Mouse (Mus musculus) embryonic facial prominence, embryonic 10.5 days (tissue): ENCODE measurements around the gene Zdhhc17. TPM values are rescaled to one million over a fixed set of nuclear protein-coding genes. Genes with fewer than 3 reads are reported as not detected.

Experiments used
- DNase-seq: peaks from one replicate; pipeline ENCODE4 v3.0.0-alpha.2; 2017; ENCODE audit warnings: low spot score
- H3K27ac ChIP-seq: fragments of 300-500 bp; sonication (generic); replicated peaks from 2 replicates; pipeline ENCODE4 v1.5.1; 2016; ENCODE audit warnings: mild to moderate bottlenecking
- H3K27me3 ChIP-seq: fragments of 300-500 bp; sonication (generic); replicated peaks from 2 replicates; pipeline ENCODE4 v1.6.1; 2016; ENCODE audit warnings: low read depth, mild to moderate bottlenecking; ENCODE audit not compliant: poor library complexity, severe bottlenecking
- H3K36me3 ChIP-seq: fragments of 300-500 bp; sonication (generic); replicated peaks from 2 replicates; pipeline ENCODE4 v1.6.1; 2016; ENCODE audit warnings: mild to moderate bottlenecking, moderate library complexity
- H3K4me1 ChIP-seq: fragments of 300-500 bp; sonication (generic); 2 replicates; pipeline ENCODE4 v1.6.1; 2016
- H3K4me3 ChIP-seq: fragments of 300-500 bp; sonication (generic); 2 replicates; pipeline ENCODE4 v1.5.1; 2016; ENCODE audit warnings: mild to moderate bottlenecking, moderate library complexity
- H3K9me3 ChIP-seq: fragments of 300-500 bp; sonication (generic); 2 replicates; pipeline ENCODE4 v1.6.1; 2016; ENCODE audit warnings: mild to moderate bottlenecking
- WGBS: fragments of 180-500 bp; shearing (Covaris S2); methylation state at CpG from one replicate; pipeline ENCODE4 v1.1.7; 2016; 5-methylcytosine and 5-hydroxymethylcytosine counted together
- polyA plus RNA-seq: library from polyadenylated mRNA; unstranded; fragments of >200 nt; fragmentation: Nextera tagmentation; extraction: Ambion mirVana; gene quantifications from 2 replicates; pipeline ENCODE4 v1.2.1, GENCODE M21; 2016

The Zdhhc17 gene
- polyA plus RNA-seq, 1 experiment from 2014 or later: 29.3 TPM

DNA sequence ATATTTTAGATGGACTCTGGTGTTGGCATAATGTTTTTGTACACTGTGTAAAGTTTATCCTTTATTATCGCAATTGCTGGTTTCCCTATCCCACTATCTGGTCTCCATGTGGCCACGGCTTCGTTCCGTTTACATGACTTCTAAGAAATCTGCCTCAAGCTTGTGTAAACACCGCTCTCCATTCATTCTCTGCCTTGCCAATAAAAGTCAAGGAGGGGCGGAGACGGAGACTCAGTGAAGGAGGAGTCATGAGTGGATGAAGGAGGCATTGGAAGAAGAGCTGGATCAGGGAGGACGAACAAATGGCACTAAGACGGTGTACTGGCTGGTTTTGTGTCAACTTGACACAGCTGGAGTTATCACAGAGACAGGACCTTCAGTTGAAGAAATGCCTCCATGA, 37.9 kb downstream of the Zdhhc17 start:
- Histone ChIP-seq H3K27ac (no peak overlapping the region), H3K4me3 (no peak overlapping the region), H3K27me3 (no peaks in the 10 kb centered on the region), H3K36me3 (peaks cover 66% of the 10 kb centered on the region), H3K4me1 (peaks cover 9% of the 10 kb centered on the region), H3K9me3 (no peaks in the 10 kb centered on the region)
- 88% methylated on average over 9 of the region's 9 CpGs for WGBS
- DNase-seq: no peak

DNA sequence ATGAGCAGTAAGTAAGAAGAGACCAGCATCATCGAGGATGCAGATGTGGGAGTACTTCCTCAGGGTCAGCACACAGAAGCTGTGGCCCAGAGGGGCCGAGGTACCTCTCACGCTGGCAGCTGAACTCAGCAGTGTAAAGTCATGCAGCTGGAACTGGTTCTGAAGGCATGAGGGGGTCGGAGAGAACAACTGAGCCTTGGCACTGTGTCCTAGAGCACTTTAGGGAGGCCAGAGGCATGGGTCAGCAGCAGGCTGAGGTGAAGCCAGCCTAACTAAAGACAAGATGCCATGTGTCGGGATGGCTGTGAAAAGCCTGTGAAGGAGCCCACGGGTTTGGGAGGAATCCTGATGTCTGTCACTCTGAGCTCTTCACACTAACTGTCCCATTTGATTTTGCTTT, 38.5 kb downstream of the Zdhhc17 start:
- H3K36me3 ChIP-seq: peaks cover 72% of the 10 kb centered on the region
- WGBS: 83% methylated on average over 6 of the region's 6 CpGs

GRCm38 (mm10) chr10:110971044-110971443, 38.9 kb downstream of the Zdhhc17 start:
- H3K36me3 ChIP-seq: peaks cover 72% of the 10 kb centered on the region
- H3K9me3 ChIP-seq: no peaks in the 10 kb centered on the region
- H3K27me3 ChIP-seq: no peaks in the 10 kb centered on the region
- 94% methylated on average over 3 of the region's 3 CpGs for WGBS
- peaks cover 9% of the 10 kb centered on the region for H3K4me1 ChIP-seq
- no peak overlapping the region for H3K27ac ChIP-seq
- H3K4me3 ChIP-seq: no peak overlapping the region
- DNase-seq: no peak

More for the DNA sequence above, 38.5 kb downstream of the Zdhhc17 start:
- no peaks in the 10 kb centered on the region for H3K9me3 ChIP-seq
- H3K4me1 ChIP-seq: peaks cover 9% of the 10 kb centered on the region
- no peak overlapping the region for H3K4me3 ChIP-seq
- no peak overlapping the region for H3K27ac ChIP-seq
- no peaks in the 10 kb centered on the region for H3K27me3 ChIP-seq
- no peak for DNase-seq

- no peak overlapping the region for H3K4me3 ChIP-seq
- H3K36me3 ChIP-seq: peaks cover 50% of the 10 kb centered on the region
- no peak for DNase-seq
- no peaks in the 10 kb centered on the region for H3K27me3 ChIP-seq
- H3K9me3 ChIP-seq: no peaks in the 10 kb centered on the region
- H3K4me1 ChIP-seq: no peaks in the 10 kb centered on the region
- WGBS: 48% methylated on average over 1 of the region's 1 CpGs
- no peak overlapping the region for H3K27ac ChIP-seq
Observed at GRCm38 (mm10) chr10:110962172-110962571, 47.8 kb downstream of the Zdhhc17 start.

DNA sequence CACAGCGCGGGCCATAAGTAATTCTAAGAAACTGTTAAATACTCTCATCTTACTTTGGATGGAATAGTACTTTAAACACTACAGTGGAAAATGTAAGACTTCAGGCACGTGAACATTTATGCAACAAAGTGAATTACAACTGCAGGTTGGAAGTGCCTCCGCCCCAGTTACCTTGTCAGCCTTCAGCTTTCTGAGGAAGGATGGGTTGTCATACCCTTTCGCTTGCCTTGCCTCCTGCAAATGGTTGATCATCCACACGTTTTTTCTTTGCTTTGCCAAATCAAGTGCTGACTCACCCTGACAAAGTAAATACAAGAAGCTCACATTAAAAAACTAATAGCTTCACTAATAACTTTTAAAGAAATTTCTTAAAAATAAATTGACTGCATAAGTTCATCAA, 49.1 kb downstream of the Zdhhc17 start:
- Histone ChIP-seq H3K27me3 (no peaks in the 10 kb centered on the region), H3K27ac (no peak overlapping the region), H3K4me1 (no peaks in the 10 kb centered on the region), H3K9me3 (no peaks in the 10 kb centered on the region), H3K4me3 (no peak overlapping the region), H3K36me3 (peaks cover 54% of the 10 kb centered on the region)
- WGBS: 93% methylated on average over 6 of the region's 6 CpGs
- no peak for DNase-seq

- WGBS: 93% methylated on average over 8 of the region's 8 CpGs
- no peak for DNase-seq
- no peak overlapping the region for H3K4me3 ChIP-seq
- H3K9me3 ChIP-seq: no peaks in the 10 kb centered on the region
- peaks cover 61% of the 10 kb centered on the region for H3K36me3 ChIP-seq
- H3K27ac ChIP-seq: no peak overlapping the region
- no peaks in the 10 kb centered on the region for H3K4me1 ChIP-seq
- H3K27me3 ChIP-seq: no peaks in the 10 kb centered on the region
Observed at GRCm38 (mm10) chr10:110959781-110960180, 50.2 kb downstream of the Zdhhc17 start.

DNA sequence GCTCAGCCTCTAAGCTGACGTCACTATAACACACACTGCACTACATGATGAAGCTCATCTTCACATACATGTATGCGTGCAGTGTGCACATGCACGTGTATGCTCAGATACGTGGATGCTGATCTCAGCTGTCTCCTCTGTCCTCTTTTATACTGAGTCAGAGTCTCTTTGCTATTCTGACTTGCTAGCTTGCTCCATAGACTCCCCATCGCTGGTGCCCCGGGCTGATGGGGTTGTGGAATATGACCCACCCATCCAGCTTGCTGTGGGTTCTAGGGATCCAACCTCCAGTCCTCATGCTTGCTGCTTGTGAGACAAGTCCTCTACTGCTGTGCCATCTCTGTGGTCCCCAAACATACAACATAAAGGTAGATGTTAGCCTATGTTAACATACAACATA, 51.1 kb downstream of the Zdhhc17 start:
- DNase-seq: no peak
- WGBS: 94% methylated on average over 6 of the region's 6 CpGs
- no peaks in the 10 kb centered on the region for H3K27me3 ChIP-seq
- H3K9me3 ChIP-seq: no peaks in the 10 kb centered on the region
- H3K36me3 ChIP-seq: peaks cover 63% of the 10 kb centered on the region
- no peak overlapping the region for H3K4me3 ChIP-seq
- H3K27ac ChIP-seq: no peak overlapping the region
- H3K4me1 ChIP-seq: no peaks in the 10 kb centered on the region

GRCm38 (mm10) chr10:110952937-110953451, 56.9 kb downstream of the Zdhhc17 start:
- H3K27me3 ChIP-seq: no peaks in the 10 kb centered on the region
- 92% methylated on average over 9 of the region's 9 CpGs for WGBS
- no peak overlapping the region for H3K27ac ChIP-seq
- no peak for DNase-seq
- H3K36me3 ChIP-seq: peaks cover 63% of the 10 kb centered on the region
- H3K4me1 ChIP-seq: no peaks in the 10 kb centered on the region
- no peaks in the 10 kb centered on the region for H3K9me3 ChIP-seq
- H3K4me3 ChIP-seq: no peak overlapping the region

DNA sequence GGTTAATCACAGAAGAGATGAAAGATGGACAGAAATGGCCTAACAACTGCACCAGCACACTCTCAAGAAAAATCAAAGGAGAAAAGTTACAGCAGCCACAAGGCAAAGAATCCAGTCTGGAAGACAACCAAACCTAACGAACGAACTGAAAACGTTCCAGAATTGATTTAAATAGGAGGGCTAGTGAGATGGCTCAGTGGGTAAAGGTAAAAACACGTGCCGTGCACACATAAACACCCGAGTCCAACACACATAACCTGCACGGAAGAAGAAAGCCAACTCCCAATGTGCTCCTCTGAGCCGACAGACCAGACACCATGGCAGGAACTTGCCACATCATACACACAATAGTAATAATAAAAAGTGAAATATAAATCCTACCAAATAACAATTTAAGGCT, 57.7 kb downstream of the Zdhhc17 start:
- H3K27me3 ChIP-seq: no peaks in the 10 kb centered on the region
- no peak overlapping the region for H3K4me3 ChIP-seq
- H3K9me3 ChIP-seq: no peaks in the 10 kb centered on the region
- no peak for DNase-seq
- WGBS: 90% methylated on average over 8 of the region's 8 CpGs
- H3K4me1 ChIP-seq: no peaks in the 10 kb centered on the region
- H3K27ac ChIP-seq: no peak overlapping the region
- H3K36me3 ChIP-seq: peaks cover 63% of the 10 kb centered on the region

GRCm38 (mm10) chr10:110951748-110952147, 58.2 kb downstream of the Zdhhc17 start:
- Histone ChIP-seq H3K27me3 (no peaks in the 10 kb centered on the region), H3K36me3 (peaks cover 62% of the 10 kb centered on the region), H3K27ac (no peak overlapping the region), H3K4me3 (no peak overlapping the region), H3K4me1 (no peaks in the 10 kb centered on the region), H3K9me3 (no peaks in the 10 kb centered on the region)
- WGBS: 88% methylated on average over 4 of the region's 4 CpGs
- DNase-seq: no peak

GRCm38 (mm10) chr10:110951112-110951511, 58.8 kb downstream of the Zdhhc17 start:
- Histone ChIP-seq H3K27me3 (no peaks in the 10 kb centered on the region), H3K36me3 (peaks cover 62% of the 10 kb centered on the region), H3K27ac (no peak overlapping the region), H3K9me3 (no peaks in the 10 kb centered on the region), H3K4me3 (no peak overlapping the region), H3K4me1 (no peaks in the 10 kb centered on the region)
- 86% methylated on average over 1 of the region's 1 CpGs for WGBS
- no peak for DNase-seq

- H3K4me3 ChIP-seq: no peak overlapping the region
- peaks cover 76% of the 10 kb centered on the region for H3K36me3 ChIP-seq
- no peaks in the 10 kb centered on the region for H3K4me1 ChIP-seq
- H3K27ac ChIP-seq: no peak overlapping the region
- 94% methylated on average over 4 of the region's 4 CpGs for WGBS
- H3K9me3 ChIP-seq: no peaks in the 10 kb centered on the region
- no peak for DNase-seq
- H3K27me3 ChIP-seq: no peaks in the 10 kb centered on the region
Observed at GRCm38 (mm10) chr10:110947574-110947973, 62.4 kb downstream of the Zdhhc17 start.

DNA sequence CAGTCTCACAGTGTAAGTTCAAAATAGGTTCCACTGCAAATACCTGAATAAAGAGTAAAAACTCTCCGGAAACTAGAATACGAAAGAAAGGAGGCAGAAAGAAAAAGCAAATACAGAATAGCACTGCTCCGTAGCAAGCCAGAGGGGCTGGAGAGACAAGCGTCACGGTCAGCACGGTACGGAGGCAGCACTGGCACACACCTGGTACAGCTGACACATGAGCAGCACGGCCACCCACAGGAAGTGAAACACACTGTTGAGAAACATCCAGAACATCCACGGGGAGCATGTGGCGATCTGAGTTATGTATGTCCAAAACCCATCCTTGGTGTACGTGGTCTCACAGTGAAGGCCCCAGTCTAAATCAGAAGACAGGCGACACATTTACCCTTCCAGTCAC, 64.0 kb downstream of the Zdhhc17 start:
- 89% methylated on average over 12 of the region's 12 CpGs for WGBS
- Histone ChIP-seq H3K4me1 (no peaks in the 10 kb centered on the region), H3K36me3 (peaks cover 86% of the 10 kb centered on the region), H3K4me3 (no peak overlapping the region), H3K9me3 (no peaks in the 10 kb centered on the region), H3K27ac (no peak overlapping the region), H3K27me3 (no peaks in the 10 kb centered on the region)
- DNase-seq: no peak

DNA sequence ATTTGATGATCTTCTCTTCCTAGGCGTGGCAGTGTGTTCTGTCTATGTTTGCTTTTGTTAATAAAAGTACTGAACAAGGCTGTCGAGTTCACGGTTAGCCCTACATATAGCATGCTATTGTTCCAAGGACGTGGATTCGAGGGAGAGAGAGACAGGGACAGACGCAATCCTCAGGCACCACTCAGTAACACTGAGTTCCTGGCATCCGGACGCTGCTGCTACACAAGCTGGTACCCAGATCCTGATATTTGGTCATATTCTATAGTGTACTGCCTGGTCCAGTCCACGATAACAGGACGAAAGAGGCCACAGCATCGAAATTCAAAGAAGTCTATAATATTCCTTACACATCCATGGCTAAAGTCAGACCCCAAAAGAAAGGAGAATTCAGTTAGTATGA, 65.8 kb downstream of the Zdhhc17 start:
- no peaks in the 10 kb centered on the region for H3K9me3 ChIP-seq
- no peaks in the 10 kb centered on the region for H3K4me1 ChIP-seq

More for the DNA sequence above, 65.8 kb downstream of the Zdhhc17 start:
- DNase-seq: no peak
- Histone ChIP-seq H3K4me3 (no peak overlapping the region), H3K36me3 (peaks cover 84% of the 10 kb centered on the region), H3K27ac (no peak overlapping the region), H3K27me3 (no peaks in the 10 kb centered on the region)
- 91% methylated on average over 11 of the region's 11 CpGs for WGBS
